Mouse (Mus musculus): ENCODE results near the gene Tnfaip6.

GRCm38 (mm10) chr2:52006380-52006779, 31.4 kb upstream of the Tnfaip6 start:
- TF ChIP-seq TAL1 (conservative IDR thresholded peaks at IDR 0.05; ENCODE audit: low read depth, low read length), result no peak
- TF ChIP-seq CTCF (IDR thresholded peaks at IDR 0.05; ENCODE audit: low read depth, low read length), result no peak
